Mouse (Mus musculus): ENCODE results near the gene Tnfrsf13c. TPM values are rescaled to one million over a fixed set of nuclear protein-coding genes. Genes with fewer than 3 reads are reported as not detected.
A peak's percentile ranks its signal among the peaks of the same experiment; 100 is the strongest.

The Tnfrsf13c gene
- total and polyA plus RNA-seq, 2 experiments from 2014 or later = 0.34 to 5.6 TPM

DNA sequence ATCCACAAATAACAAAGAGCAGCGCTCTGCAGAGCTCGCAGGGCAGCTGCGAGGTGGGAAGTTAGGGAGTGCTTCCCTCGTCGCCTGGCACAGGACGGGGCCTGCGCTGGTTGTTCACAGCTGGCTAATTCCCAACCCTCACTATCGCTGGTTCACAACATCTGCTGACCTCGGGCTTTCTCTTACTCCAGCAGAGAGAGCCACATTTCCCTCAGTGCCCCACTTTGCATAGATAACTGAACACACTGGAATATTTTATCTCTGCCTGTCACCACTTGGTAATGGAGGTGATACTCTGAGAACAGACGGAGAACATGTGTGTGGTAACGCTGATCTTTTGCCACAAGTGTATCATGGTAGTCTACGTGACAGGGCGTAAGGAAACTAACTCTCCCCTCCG is 38.0 kb downstream of the Tnfrsf13c start:
- no peak for TF ChIP-seq CTCF (IDR thresholded peaks at IDR 0.05; ENCODE audit: low read depth)
- Histone ChIP-seq H3K4me2 (ENCODE audit: low read depth, low read length) (no peak overlapping the region), H3K27me3 (ENCODE audit: insufficient read depth, low read length) (no peaks in the 10 kb centered on the region), H3K9ac (replicated peaks; ENCODE audit: low read length) (no peak overlapping the region), H3K27ac (no peak overlapping the region), H3K9me3 (ENCODE audit: low read length) (no peaks in the 10 kb centered on the region), H3K36me3 (ENCODE audit: insufficient read depth, low read length) (peaks cover 55% of the 10 kb centered on the region), H3K4me1 (ENCODE audit: insufficient read depth, low read length) (no peaks in the 10 kb centered on the region), H3K4me3 (ENCODE audit: low read length) (no peak overlapping the region)
- WGBS = 77% methylated on average over 14 of the region's 14 CpGs
- DNase-seq (ENCODE audit: low spot score) (no peak), ATAC-seq (no peak)

DNA sequence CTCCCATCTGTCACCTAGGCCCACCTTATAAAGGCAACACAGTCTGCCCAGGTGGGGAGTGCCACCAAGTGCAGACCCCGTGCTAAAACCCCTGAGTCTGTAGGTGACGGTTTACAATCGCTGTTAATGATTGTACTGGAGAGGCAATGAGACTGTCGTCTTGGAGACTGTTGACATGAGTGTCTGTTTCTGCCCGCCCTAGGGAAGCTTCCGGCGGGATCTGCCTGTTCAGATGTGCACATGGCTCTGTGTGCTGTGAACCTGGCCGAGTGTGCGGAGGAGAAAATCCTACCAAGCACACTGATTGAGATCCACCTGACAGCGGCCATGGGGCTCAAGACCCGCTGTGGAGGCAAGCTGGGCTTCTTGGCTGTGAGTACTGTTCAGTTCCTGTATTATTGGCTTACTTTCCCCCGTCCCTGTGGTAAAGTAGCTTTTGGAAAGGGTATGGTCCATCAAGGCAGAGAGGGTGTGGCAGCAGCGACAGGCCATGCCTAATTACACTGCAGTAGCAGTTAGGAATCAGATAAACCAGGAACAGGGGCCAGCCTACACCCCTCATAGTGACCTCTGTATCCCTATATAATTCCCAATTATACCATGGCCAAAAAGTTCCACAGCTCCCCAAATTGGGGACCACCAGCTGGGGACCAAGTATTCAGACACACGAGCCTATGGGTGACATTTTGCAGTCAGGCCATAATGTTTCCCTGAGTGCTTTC is 38.9 kb downstream of the Tnfrsf13c start:
- TF ChIP-seq CTCF (IDR thresholded peaks at IDR 0.05; ENCODE audit: low read depth) = no peak
- Histone ChIP-seq H3K4me1 (ENCODE audit: insufficient read depth, low read length) (no peaks in the 10 kb centered on the region), H3K4me2 (ENCODE audit: low read depth, low read length) (no peak overlapping the region), H3K27ac (peak overlapping the region; percentile 11; the same call in 1 of the 2 replicates), H3K36me3 (ENCODE audit: insufficient read depth, low read length) (peaks cover 63% of the 10 kb centered on the region), H3K27me3 (ENCODE audit: insufficient read depth, low read length) (no peaks in the 10 kb centered on the region), H3K9me3 (ENCODE audit: low read length) (no peaks in the 10 kb centered on the region), H3K9ac (replicated peaks; ENCODE audit: low read length) (no peak overlapping the region), H3K4me3 (ENCODE audit: low read length) (no peak overlapping the region)
- 79% methylated on average over 14 of the region's 14 CpGs for WGBS
- ATAC-seq (no peak), DNase-seq (ENCODE audit: low spot score) (no peak)

DNA sequence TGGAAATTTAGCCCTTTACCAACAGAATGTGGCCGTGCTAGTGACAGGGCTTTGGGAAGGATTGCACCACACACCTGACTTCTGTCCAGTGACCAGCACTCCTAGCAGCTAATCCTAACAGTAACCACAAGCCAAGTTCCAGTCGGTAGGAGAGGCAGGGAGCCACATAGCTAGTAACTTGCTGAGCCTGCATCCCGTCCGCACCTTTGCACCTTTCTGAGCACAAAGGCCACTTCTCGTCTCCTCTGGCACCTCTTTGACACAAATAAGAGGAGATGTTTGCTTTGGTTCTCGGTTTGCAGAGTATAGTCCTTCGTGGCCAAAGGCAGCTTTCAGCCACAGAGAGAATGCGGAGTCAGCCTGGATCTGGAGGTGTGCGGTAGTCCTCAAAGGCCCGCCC is 39.5 kb downstream of the Tnfrsf13c start:
- ATAC-seq (no peak), DNase-seq (ENCODE audit: low spot score) (no peak)
- Histone ChIP-seq H3K27ac (peak overlapping the region; percentile 11; the same call in 1 of the 2 replicates), H3K9me3 (ENCODE audit: low read length) (no peaks in the 10 kb centered on the region), H3K4me1 (ENCODE audit: insufficient read depth, low read length) (no peaks in the 10 kb centered on the region), H3K4me2 (ENCODE audit: low read depth, low read length) (no peak overlapping the region), H3K9ac (replicated peaks; ENCODE audit: low read length) (no peak overlapping the region), H3K27me3 (ENCODE audit: insufficient read depth, low read length) (no peaks in the 10 kb centered on the region), H3K4me3 (ENCODE audit: low read length) (no peak overlapping the region), H3K36me3 (ENCODE audit: insufficient read depth, low read length) (peaks cover 68% of the 10 kb centered on the region)
- TF ChIP-seq CTCF (IDR thresholded peaks at IDR 0.05; ENCODE audit: low read depth) = no peak
- WGBS = 87% methylated on average over 10 of the region's 10 CpGs

DNA sequence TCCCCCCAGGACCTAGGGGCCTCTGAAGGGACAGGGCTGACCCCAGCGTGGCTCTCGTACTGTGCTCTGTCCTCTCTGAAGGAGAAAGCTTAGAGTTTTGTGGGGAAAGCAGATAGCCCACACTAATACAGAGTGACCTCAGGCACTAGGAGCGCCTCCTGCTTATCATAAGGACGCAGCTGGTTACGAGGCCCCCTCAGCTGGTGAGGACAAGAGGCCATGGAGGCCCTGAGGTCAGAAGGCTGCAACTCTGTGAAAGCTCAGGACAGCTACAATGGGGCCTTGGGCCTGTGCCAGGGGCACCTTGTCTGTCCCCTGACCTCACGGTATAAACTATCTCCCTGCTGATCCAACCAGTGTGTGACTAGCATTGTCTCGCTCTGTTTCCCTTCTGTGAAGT is 40.0 kb downstream of the Tnfrsf13c start:
- Histone ChIP-seq H3K36me3 (ENCODE audit: insufficient read depth, low read length) (peaks cover 73% of the 10 kb centered on the region), H3K4me2 (ENCODE audit: low read depth, low read length) (no peak overlapping the region), H3K4me3 (ENCODE audit: low read length) (no peak overlapping the region), H3K4me1 (ENCODE audit: insufficient read depth, low read length) (no peaks in the 10 kb centered on the region), H3K27me3 (ENCODE audit: insufficient read depth, low read length) (no peaks in the 10 kb centered on the region), H3K9ac (replicated peaks; ENCODE audit: low read length) (no peak overlapping the region), H3K9me3 (ENCODE audit: low read length) (no peaks in the 10 kb centered on the region), H3K27ac (no peak overlapping the region)
- ATAC-seq (no peak), DNase-seq (ENCODE audit: low spot score) (no peak)
- TF ChIP-seq CTCF (IDR thresholded peaks at IDR 0.05; ENCODE audit: low read depth) = no peak
- WGBS = 73% methylated on average over 7 of the region's 7 CpGs

DNA sequence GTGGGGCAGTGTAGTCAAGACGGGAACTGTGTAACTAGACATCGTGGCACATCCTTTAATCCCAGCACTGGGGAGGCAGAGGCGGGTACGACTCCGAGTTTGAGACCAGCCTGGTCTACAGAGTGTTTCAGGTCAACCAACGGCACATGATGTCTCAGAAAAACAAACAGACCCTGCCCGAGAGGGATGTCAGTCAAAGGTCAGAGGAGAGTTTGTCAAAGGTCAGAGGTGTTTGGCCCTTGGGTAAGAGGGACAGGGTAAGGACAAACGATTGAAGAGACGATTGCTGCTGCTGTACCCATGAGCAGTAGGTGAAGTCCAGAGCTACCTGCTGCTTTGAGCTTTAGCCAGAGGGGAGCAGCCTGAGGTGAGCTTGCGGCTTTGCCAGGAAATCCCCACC is 40.6 kb downstream of the Tnfrsf13c start:
- Histone ChIP-seq H3K9ac (replicated peaks; ENCODE audit: low read length) (no peak overlapping the region), H3K27ac (no peak overlapping the region), H3K36me3 (ENCODE audit: insufficient read depth, low read length) (peaks cover 79% of the 10 kb centered on the region), H3K27me3 (ENCODE audit: insufficient read depth, low read length) (no peaks in the 10 kb centered on the region), H3K4me2 (ENCODE audit: low read depth, low read length) (no peak overlapping the region), H3K4me1 (ENCODE audit: insufficient read depth, low read length) (no peaks in the 10 kb centered on the region), H3K9me3 (ENCODE audit: low read length) (no peaks in the 10 kb centered on the region), H3K4me3 (ENCODE audit: low read length) (no peak overlapping the region)
- no peak for DNase-seq (ENCODE audit: low spot score)
- no peak for ATAC-seq
- 77% methylated on average over 10 of the region's 10 CpGs for WGBS
- TF ChIP-seq CTCF (IDR thresholded peaks at IDR 0.05; ENCODE audit: low read depth) = no peak

DNA sequence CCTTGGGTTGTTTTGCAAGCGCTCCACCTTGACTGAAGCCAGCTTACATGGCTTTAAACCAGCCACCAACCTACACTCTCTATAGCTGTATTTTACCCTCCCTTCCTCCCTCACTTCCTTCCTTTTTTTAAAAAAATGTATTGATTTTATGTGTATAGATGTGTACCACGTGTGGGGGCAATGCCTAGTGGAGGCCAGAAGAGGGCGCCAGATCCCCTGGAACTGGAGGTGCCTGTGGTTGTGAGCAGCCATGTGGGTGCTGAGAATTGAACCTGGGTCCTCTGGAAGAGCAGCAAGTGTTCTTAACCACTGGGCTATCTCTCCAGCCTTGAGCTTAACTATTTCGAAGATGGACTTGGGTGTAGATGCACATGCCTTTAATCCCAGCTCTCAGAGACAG is 41.9 kb downstream of the Tnfrsf13c start:
- Histone ChIP-seq H3K4me1 (ENCODE audit: insufficient read depth, low read length) (no peaks in the 10 kb centered on the region), H3K9me3 (ENCODE audit: low read length) (no peaks in the 10 kb centered on the region), H3K4me2 (ENCODE audit: low read depth, low read length) (no peak overlapping the region), H3K36me3 (ENCODE audit: insufficient read depth, low read length) (peaks cover 90% of the 10 kb centered on the region), H3K27me3 (ENCODE audit: insufficient read depth, low read length) (no peaks in the 10 kb centered on the region), H3K9ac (replicated peaks; ENCODE audit: low read length) (no peak overlapping the region), H3K4me3 (ENCODE audit: low read length) (no peak overlapping the region), H3K27ac (no peak overlapping the region)
- peak; percentile 45 for TF ChIP-seq CTCF (IDR thresholded peaks at IDR 0.05; ENCODE audit: low read depth)
- 94% methylated on average over 4 of the region's 4 CpGs for WGBS
- ATAC-seq (no peak), DNase-seq (ENCODE audit: low spot score) (no peak)

DNA sequence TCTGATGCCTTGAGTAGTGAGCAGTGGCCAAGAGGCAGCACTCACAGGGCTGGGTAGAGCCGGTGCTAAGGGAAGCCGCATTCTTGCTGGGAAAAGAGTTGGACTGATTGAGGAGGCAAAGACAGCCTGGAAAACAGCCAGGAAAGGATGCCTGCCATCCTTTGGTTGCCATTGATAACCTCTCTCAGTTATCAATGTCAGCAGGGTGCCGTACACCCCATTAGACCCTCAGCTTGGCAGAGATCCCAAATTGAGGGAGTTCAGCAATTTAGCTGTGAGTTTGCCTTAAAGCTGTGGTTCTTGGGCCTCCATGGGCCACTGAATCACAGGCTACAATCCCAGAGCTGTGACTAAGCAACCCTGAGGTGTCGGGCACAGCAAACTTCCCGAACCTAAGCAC is 43.0 kb downstream of the Tnfrsf13c start:
- Histone ChIP-seq H3K4me1 (ENCODE audit: insufficient read depth, low read length) (no peaks in the 10 kb centered on the region), H3K27ac (no peak overlapping the region), H3K4me2 (ENCODE audit: low read depth, low read length) (no peak overlapping the region), H3K27me3 (ENCODE audit: insufficient read depth, low read length) (no peaks in the 10 kb centered on the region), H3K9me3 (ENCODE audit: low read length) (no peaks in the 10 kb centered on the region), H3K36me3 (ENCODE audit: insufficient read depth, low read length) (peaks cover 93% of the 10 kb centered on the region), H3K9ac (replicated peaks; ENCODE audit: low read length) (no peak overlapping the region), H3K4me3 (ENCODE audit: low read length) (no peak overlapping the region)
- WGBS = 66% methylated on average over 5 of the region's 5 CpGs
- no peak for TF ChIP-seq CTCF (IDR thresholded peaks at IDR 0.05; ENCODE audit: low read depth)
- DNase-seq (ENCODE audit: low spot score) (peak; percentile 39), ATAC-seq (no peak)

Data from hindbrain, postnatal 0 days (tissue).